Mouse (Mus musculus) limb, embryonic 15.5 days (tissue): ENCODE data around the gene Tspan17. TPM values are rescaled to one million over a fixed set of nuclear protein-coding genes. Genes with fewer than 3 reads are reported as not detected.

Experiments
- polyA plus RNA-seq: library from polyadenylated mRNA; unstranded; fragments of >200 nt; fragmentation: Nextera tagmentation; extraction: Ambion mirVana; gene quantifications from 2 replicates; pipeline ENCODE4 v1.2.1, GENCODE M21; 2015

Tspan17 gene
- polyA plus RNA-seq, 1 experiment from 2014 or later = 7.8 TPM

Other genes starting within 250 kb of the Tspan17 start
- gene 4833439L19Rik, start 223.9 kb upstream of the Tspan17 start, polyA plus RNA-seq = 128 and 133 TPM in 2 replicates
- 24.5 and 27.0 TPM in 2 replicates for gene Arl10, start 214.4 kb upstream of the Tspan17 start, polyA plus RNA-seq
- 91.5 and 102 TPM in 2 replicates for gene Nop16, start 199.3 kb upstream of the Tspan17 start, polyA plus RNA-seq
- 148 and 153 TPM in 2 replicates for gene Higd2a, start 199.2 kb upstream of the Tspan17 start, polyA plus RNA-seq
- 87.6 and 96.9 TPM in 2 replicates for gene Cltb, start 178.0 kb upstream of the Tspan17 start, polyA plus RNA-seq
- 81.9 and 84.9 TPM in 2 replicates for gene Faf2, start 167.6 kb upstream of the Tspan17 start, polyA plus RNA-seq
- 58.8 and 60.3 TPM in 2 replicates for gene Rnf44, start 95.5 kb upstream of the Tspan17 start, polyA plus RNA-seq
- gene Cdhr2, start 87.9 kb upstream of the Tspan17 start, polyA plus RNA-seq = not detected in 2 replicates
- gene Gprin1, start 39.5 kb upstream of the Tspan17 start, polyA plus RNA-seq = 0.15 and 0.20 TPM in 2 replicates
- 0.12 and 0.49 TPM in 2 replicates for gene Sncb, start 22.8 kb upstream of the Tspan17 start, polyA plus RNA-seq
- not detected in 2 replicates for gene Eif4e1b, start 5.4 kb upstream of the Tspan17 start, polyA plus RNA-seq
- gene Unc5a, start 160.0 kb downstream of the Tspan17 start, polyA plus RNA-seq = 0.99 and 2.3 TPM in 2 replicates
- 1.5 and 1.9 TPM in 2 replicates for gene Hk3, start 232.0 kb downstream of the Tspan17 start, polyA plus RNA-seq